ENCODE assay signal across 9 mouse cellular contexts in the genomic region with DNA sequence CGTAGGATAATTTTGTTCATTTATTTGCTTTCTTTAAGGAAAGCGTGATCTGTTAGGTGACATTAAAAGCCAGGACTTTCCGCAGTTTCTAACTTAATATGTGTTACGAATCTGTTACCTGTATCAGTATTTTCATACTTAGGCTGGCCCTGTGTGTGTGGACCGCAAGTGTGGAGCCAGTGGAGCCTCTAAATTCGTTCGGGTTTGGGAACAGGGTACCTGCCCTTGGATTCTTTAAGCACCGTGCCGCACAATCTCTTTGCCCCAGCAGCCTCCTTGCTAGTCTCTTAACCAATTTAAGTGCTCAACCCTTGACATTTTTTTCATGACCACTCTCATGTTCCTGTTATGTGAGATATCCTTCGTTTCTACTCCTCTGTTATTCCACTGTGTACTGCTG. TPM values are rescaled to one million over a fixed set of nuclear protein-coding genes. Genes with fewer than 3 reads are reported as not detected.
DNase-seq lines count a peak whose midpoint lies in the region; ATAC-seq and TF ChIP-seq lines count a peak whose summit lies in the region.
"Had no signal": no experiment of that assay in that cellular context is flagged by ENCODE, and none has a peak within 500 bp of the region (broad histone marks: within the 10 kb centered on the region; RNA-seq: fewer than 3 reads in every experiment).

No protein-coding gene starts in this region.

- TF ChIP-seq POLR2A in lung, adult 2 months (IDR thresholded peaks at IDR 0.05; ENCODE audit: borderline replicate concordance, extremely low read depth, low read depth, low read length), result no peak

- no peak overlapping the region for H3K9ac ChIP-seq in embryonic facial prominence, embryonic 15.5 days
- peak overlapping the region; percentile 83 for H3K9ac ChIP-seq in intestine, postnatal 0 days (ENCODE audit: low read depth, low read length)
- peak overlapping the region; percentile 92; the same call in 1 of the 2 replicates for H3K9ac ChIP-seq in neural tube, embryonic 12.5 days

- peaks cover 14% of the 10 kb centered on the region for H3K4me1 ChIP-seq in lung, adult 2 months (ENCODE audit: control insufficient read depth, insufficient read depth, low read length)
- peaks cover 32% of the 10 kb centered on the region for H3K4me1 ChIP-seq in embryonic facial prominence, embryonic 15.5 days
- peaks cover 9% of the 10 kb centered on the region; the same call in 1 of the 2 replicates for H3K4me1 ChIP-seq in intestine, postnatal 0 days (replicated peaks; ENCODE audit: control insufficient read depth, insufficient read depth, low read length)
- H3K4me1 ChIP-seq in neural tube, embryonic 12.5 days, result peaks cover 24% of the 10 kb centered on the region

- H3K27ac ChIP-seq in embryonic facial prominence, embryonic 15.5 days (replicated peaks), result no peak overlapping the region
- H3K27ac ChIP-seq in intestine, postnatal 0 days (ENCODE audit: low read depth, low read length), result no peak overlapping the region
- H3K27ac ChIP-seq in neural tube, embryonic 12.5 days, result no peak overlapping the region

- H3K4me2 ChIP-seq in embryonic facial prominence, embryonic 15.5 days (replicated peaks), result peak overlapping the region; percentile 60
- H3K4me2 ChIP-seq in intestine, postnatal 0 days (replicated peaks; ENCODE audit: low read depth), result peak overlapping the region; percentile 69
- peak overlapping the region; percentile 62 for H3K4me2 ChIP-seq in neural tube, embryonic 12.5 days (replicated peaks)

- no peak for TF ChIP-seq CTCF in lung, adult 2 months (IDR thresholded peaks at IDR 0.05; ENCODE audit: insufficient read depth, low read length)
- no peak for TF ChIP-seq CTCF in intestine, postnatal 0 days (IDR thresholded peaks at IDR 0.05; ENCODE audit: low read depth)

- no peaks in the 10 kb centered on the region for H3K9me3 ChIP-seq in embryonic facial prominence, embryonic 15.5 days (replicated peaks)
- no peaks in the 10 kb centered on the region for H3K9me3 ChIP-seq in intestine, postnatal 0 days (ENCODE audit: control insufficient read depth)
- H3K9me3 ChIP-seq in neural tube, embryonic 12.5 days, result no peaks in the 10 kb centered on the region

- DNase-seq in lung, adult 2 months, result no peak
- no peak for DNase-seq in lung, postnatal 14 days
- DNase-seq in right cerebral cortex, postnatal 14 days, result no peak
- no peak for DNase-seq in left cerebral cortex, adult 8-10 months (ENCODE audit: low spot score in 2 of 2)
- no peak for DNase-seq in cerebellum, adult 9-10 months

- no peaks in the 10 kb centered on the region for H3K27me3 ChIP-seq in embryonic facial prominence, embryonic 15.5 days
- no peaks in the 10 kb centered on the region for H3K27me3 ChIP-seq in intestine, postnatal 0 days (replicated peaks; ENCODE audit: control insufficient read depth, insufficient read depth, low read length)
- H3K27me3 ChIP-seq in neural tube, embryonic 12.5 days (replicated peaks), result no peaks in the 10 kb centered on the region

- 28% methylated on average over 10 of the region's 10 CpGs for WGBS in lung, adult 2 months
- 47% methylated on average over 10 of the region's 10 CpGs for WGBS in embryonic facial prominence, embryonic 15.5 days
- WGBS in intestine, postnatal 0 days, result 26% methylated on average over 10 of the region's 10 CpGs
- WGBS in neural tube, embryonic 12.5 days, result 62% methylated on average over 10 of the region's 10 CpGs

- no peak for ATAC-seq in embryonic facial prominence, embryonic 15.5 days (ENCODE audit: insufficient number of reproducible peaks, low FRiP score, low TSS enrichment, low read depth)
- no peak for ATAC-seq in intestine, postnatal 0 days
- no peak for ATAC-seq in neural tube, embryonic 12.5 days (ENCODE audit: low FRiP score, low read depth)

- peaks cover 21% of the 10 kb centered on the region for H3K36me3 ChIP-seq in embryonic facial prominence, embryonic 15.5 days
- peaks cover 11% of the 10 kb centered on the region for H3K36me3 ChIP-seq in intestine, postnatal 0 days (ENCODE audit: control insufficient read depth, insufficient read depth)
- peaks cover 10% of the 10 kb centered on the region for H3K36me3 ChIP-seq in neural tube, embryonic 12.5 days

- peak overlapping the region; percentile 49 for H3K4me3 ChIP-seq in lung, adult 2 months (replicated peaks; ENCODE audit: extremely low read depth, low read depth, low read length)
- H3K4me3 ChIP-seq in embryonic facial prominence, embryonic 15.5 days (replicated peaks), result peak overlapping the region; percentile 94
- H3K4me3 ChIP-seq in intestine, postnatal 0 days (ENCODE audit: low read depth, low read length), result peak overlapping the region; percentile 65
- H3K4me3 ChIP-seq in neural tube, embryonic 12.5 days, result peak overlapping the region; percentile 96

RNA-seq across cellular contexts. Expression of a gene that starts 1.2 kb away (rescaled TPM):
- 47.4 and 76.4 TPM in 2 replicates for polyA plus RNA-seq in lung, adult 2 months (2012; rRNA removed)
- polyA plus RNA-seq in embryonic facial prominence, embryonic 15.5 days (2015; fragmentation: Nextera tagmentation; extraction: Ambion mirVana), result 87.7 and 92.0 TPM in 2 replicates
- 60.4 and 62.9 TPM in 2 replicates for polyA plus RNA-seq in intestine, postnatal 0 days (2015; fragmentation: Nextera tagmentation; extraction: Ambion mirVana)
- polyA plus RNA-seq in neural tube, embryonic 12.5 days (2016; fragmentation: Nextera tagmentation; extraction: Ambion mirVana), result 141 and 147 TPM in 2 replicates
- total RNA-seq in left cerebral cortex, adult 8-10 months (2022), result 100 to 1,000 TPM; 277 to 310 (median 297) TPM

RNA-seq across cellular contexts. Expression of a gene that starts 24.5 kb away (rescaled TPM):
- 44.8 and 47.3 TPM in 2 replicates for polyA plus RNA-seq in lung, adult 2 months (2012; rRNA removed)
- polyA plus RNA-seq in embryonic facial prominence, embryonic 15.5 days (2015; fragmentation: Nextera tagmentation; extraction: Ambion mirVana), result 166 and 173 TPM in 2 replicates
- polyA plus RNA-seq in intestine, postnatal 0 days (2015; fragmentation: Nextera tagmentation; extraction: Ambion mirVana), result 83.7 and 88.2 TPM in 2 replicates
- 127 and 130 TPM in 2 replicates for polyA plus RNA-seq in neural tube, embryonic 12.5 days (2016; fragmentation: Nextera tagmentation; extraction: Ambion mirVana)
- total RNA-seq in left cerebral cortex, adult 8-10 months (2022), result 10 to 100 TPM; 71.5 to 81.3 (median 74.0) TPM

RNA-seq across cellular contexts. Expression of a gene that starts 28.5 kb away (rescaled TPM):
- polyA plus RNA-seq in lung, adult 2 months (2012; rRNA removed), result not detected in 2 replicates
- 0.18 and 0.24 TPM in 2 replicates for polyA plus RNA-seq in embryonic facial prominence, embryonic 15.5 days (2015; fragmentation: Nextera tagmentation; extraction: Ambion mirVana)
- polyA plus RNA-seq in intestine, postnatal 0 days (2015; fragmentation: Nextera tagmentation; extraction: Ambion mirVana), result 0.07 TPM in 1 of 2 replicates, not detected in the other
- polyA plus RNA-seq in neural tube, embryonic 12.5 days (2016; fragmentation: Nextera tagmentation; extraction: Ambion mirVana), result 0.14 TPM in 1 of 2 replicates, not detected in the other
- not detected for total RNA-seq in left cerebral cortex, adult 8-10 months (2022)
- polyA plus RNA-seq: brain, embryonic 14.5 days had no signal
